Mouse (Mus musculus) bone marrow, adult 2 months (tissue): ENCODE data around the gene Hoxa9. TPM values are rescaled to one million over a fixed set of nuclear protein-coding genes. Genes with fewer than 3 reads are reported as not detected.
A peak's percentile ranks its signal among the peaks of the same experiment; 100 is the strongest.

ENCODE experiments used
- H3K27ac ChIP-seq: fragments of 200-500 bp; 2 replicates; pipeline ENCODE4 v1.5.1; 2012; ENCODE audit warnings: low read depth, mild to moderate bottlenecking, control low read depth, inconsistent platforms, low read length; ENCODE audit not compliant: control insufficient read depth, poor library complexity, insufficient read depth
- H3K4me1 ChIP-seq: fragments of 200-500 bp; 2 replicates; pipeline ENCODE4 v1.6.1; 2011; ENCODE audit warnings: low read length; ENCODE audit not compliant: control insufficient read depth, insufficient read depth
- H3K4me3 ChIP-seq: fragments of 200-500 bp; replicated peaks from 2 replicates; pipeline ENCODE3; 2011; ENCODE audit warnings: mild to moderate bottlenecking, low read depth, low read length, control low read depth; ENCODE audit not compliant: control insufficient read depth
- CTCF ChIP-seq: fragments of 200-500 bp; IDR thresholded peaks from 2 replicates; pipeline ENCODE4 v1.5.1; 2011; ENCODE audit warnings: low read length, control low read depth; ENCODE audit not compliant: control insufficient read depth, insufficient read depth
- POLR2A ChIP-seq: fragments of 200-500 bp; IDR thresholded peaks from 2 replicates; pipeline ENCODE4 v1.6.1; 2011; ENCODE audit warnings: low read depth, mild to moderate bottlenecking, control low read depth, low read length, borderline replicate concordance; ENCODE audit not compliant: control insufficient read depth
- WGBS: fragments of 180-500 bp; shearing (Covaris S2); methylation state at CpG from one replicate; pipeline ENCODE4 v1.1.7; 2018; 5-methylcytosine and 5-hydroxymethylcytosine counted together
- polyA plus RNA-seq: library from polyadenylated mRNA; stranded (reverse); fragments of >200 nt; gene quantifications from 2 replicates; pipeline ENCODE4 v1.2.4, GENCODE M21; 2011; ENCODE audit warnings: low replicate concordance; ENCODE audit not compliant: missing spikeins, insufficient read depth, insufficient read length

The Hoxa9 gene
- 2.2 and 3.8 TPM in 2 replicates for polyA plus RNA-seq

- Histone ChIP-seq H3K4me1 (no peaks in the 10 kb centered on the region), H3K27ac (peak within 1 kb of the TSS; percentile 32; the same call in 1 of the 2 replicates), H3K4me3 (no peak within 1 kb of the TSS)
- TF ChIP-seq POLR2A (no peak), CTCF (no peak)
- 2% methylated on average over 32 of the region's 36 CpGs for WGBS
These were observed at the start of gene Hoxa9 for GRCm38 (mm10) chr6:52230516-52231165. TSS of gene Hoxa9 (minus strand) at chr6:52231089.

GRCm38 (mm10) chr6:52276920-52277319, 46.0 kb upstream of the Hoxa9 start:
- no peak overlapping the region for H3K4me3 ChIP-seq
- TF ChIP-seq POLR2A (no peak), CTCF (no peak)
- no peak overlapping the region for H3K27ac ChIP-seq
- 35% methylated on average over 5 of the region's 5 CpGs for WGBS
- no peaks in the 10 kb centered on the region for H3K4me1 ChIP-seq

DNA sequence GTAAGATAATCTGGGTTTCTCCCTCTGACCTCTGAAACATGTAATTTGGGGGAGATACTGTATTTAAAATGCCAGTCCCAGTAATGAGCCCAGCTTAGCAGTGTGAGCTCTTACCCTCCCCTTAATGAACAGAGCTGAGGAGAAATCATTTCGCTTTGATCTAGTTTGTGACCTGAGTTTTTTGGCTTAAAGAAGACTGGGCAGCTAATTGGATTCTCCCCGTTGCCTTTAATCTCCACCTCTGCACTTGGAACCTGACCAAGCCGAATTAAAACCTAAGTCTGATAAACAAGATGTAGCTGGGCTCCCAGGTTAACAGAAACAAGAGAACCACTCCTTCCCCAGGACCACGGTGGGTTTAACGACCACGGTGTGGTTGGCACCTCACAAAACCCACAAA, 45.5 kb upstream of the Hoxa9 start:
- no peak overlapping the region for H3K27ac ChIP-seq
- H3K4me1 ChIP-seq, result no peaks in the 10 kb centered on the region
- WGBS, result 22% methylated on average over 6 of the region's 6 CpGs
- no peak for TF ChIP-seq CTCF
- no peak for TF ChIP-seq POLR2A
- no peak overlapping the region for H3K4me3 ChIP-seq

- Histone ChIP-seq H3K4me1 (no peaks in the 10 kb centered on the region), H3K27ac (no peak overlapping the region), H3K4me3 (no peak overlapping the region)
- TF ChIP-seq CTCF (no peak), POLR2A (no peak)
- WGBS, result 47% methylated on average over 8 of the region's 8 CpGs
These were observed 44.8 kb upstream of the Hoxa9 start for GRCm38 (mm10) chr6:52275563-52276280.

DNA sequence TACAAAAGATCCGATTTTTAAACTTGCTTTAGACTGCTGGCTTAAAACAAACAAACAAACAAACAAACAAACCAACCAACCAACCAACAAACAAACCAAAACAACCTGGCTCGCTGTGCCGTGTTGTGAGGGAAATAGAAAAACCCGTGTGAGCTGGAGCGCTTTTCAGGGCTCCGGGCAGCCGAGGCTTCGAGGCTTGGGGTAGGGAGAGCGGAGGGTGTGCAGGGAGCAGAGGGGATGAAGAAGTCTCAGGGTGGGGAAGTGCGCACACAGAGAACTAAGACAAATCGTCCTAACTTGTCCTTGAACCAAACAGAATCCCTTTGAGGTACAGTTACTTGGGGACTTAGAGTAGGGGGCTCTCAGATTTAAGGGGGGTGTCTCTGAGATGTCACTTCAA, 43.7 kb upstream of the Hoxa9 start:
- Histone ChIP-seq H3K4me1 (no peaks in the 10 kb centered on the region), H3K4me3 (no peak overlapping the region), H3K27ac (no peak overlapping the region)
- no peak for TF ChIP-seq POLR2A
- TF ChIP-seq CTCF, result no peak
- 18% methylated on average over 11 of the region's 11 CpGs for WGBS

DNA sequence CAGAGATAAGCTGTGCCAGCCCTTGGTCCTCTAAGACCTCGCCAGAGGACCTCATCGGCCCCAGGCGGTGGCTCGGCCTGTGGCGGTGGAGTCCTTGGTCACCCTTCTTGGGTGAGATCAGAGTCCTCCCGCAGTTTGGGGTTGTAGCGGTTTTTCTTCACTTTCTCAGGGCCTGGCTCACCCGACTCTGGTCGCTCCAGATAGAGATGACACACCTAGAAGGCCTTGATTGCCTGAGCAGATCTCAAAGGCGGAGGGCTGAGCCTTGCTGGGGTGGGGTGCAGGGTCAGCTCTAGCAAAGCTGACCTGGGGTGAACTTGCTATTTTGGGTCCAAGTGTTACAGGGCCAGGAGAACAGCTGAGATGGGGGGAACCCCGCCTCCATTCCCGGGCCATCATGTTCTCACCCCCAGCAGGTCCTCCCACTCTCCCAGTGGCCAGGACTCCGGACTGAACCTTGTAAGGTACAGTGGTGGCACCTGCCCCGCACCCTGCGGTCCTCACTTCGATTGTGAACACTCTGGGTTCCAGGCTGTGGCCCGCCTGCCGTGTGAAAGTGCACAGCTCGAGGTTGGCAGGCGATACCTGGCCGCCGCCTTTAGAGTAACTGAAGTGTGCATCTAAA, 42.9 kb upstream of the Hoxa9 start:
- no peak overlapping the region for H3K27ac ChIP-seq
- no peak overlapping the region for H3K4me3 ChIP-seq
- H3K4me1 ChIP-seq, result no peaks in the 10 kb centered on the region
- no peak for TF ChIP-seq CTCF
- TF ChIP-seq POLR2A, result no peak
- WGBS, result 13% methylated on average over 22 of the region's 22 CpGs

GRCm38 (mm10) chr6:52272766-52273655, 42.1 kb upstream of the Hoxa9 start:
- WGBS, result 31% methylated on average over 22 of the region's 22 CpGs
- no peaks in the 10 kb centered on the region for H3K4me1 ChIP-seq
- no peak overlapping the region for H3K27ac ChIP-seq
- no peak for TF ChIP-seq POLR2A
- no peak for TF ChIP-seq CTCF
- no peak overlapping the region for H3K4me3 ChIP-seq
